Mouse (Mus musculus) MEL (cell line): ENCODE results near the gene 4931417E11Rik. TPM values are rescaled to one million over a fixed set of nuclear protein-coding genes. Genes with fewer than 3 reads are reported as not detected.

ENCODE experiments used
- DNase-seq: peaks from one replicate; pipeline ENCODE4 v3.0.0; 2011; ENCODE audit warnings: low read depth, low spot score
- H3K27ac ChIP-seq: 2 replicates; pipeline ENCODE4 v1.5.1; 2012; ENCODE audit warnings: low read depth, mild to moderate bottlenecking, control low read depth, low read length, moderate library complexity; ENCODE audit not compliant: control insufficient read depth
- H3K27me3 ChIP-seq, 2 experiments: fragments of 150-350 bp in 1 of 2; sonication (generic) in 1 of 2; 2 replicates each; pipeline ENCODE4 v1.6.1; 2012; ENCODE audit warnings: low read length in 2 of 2, mild to moderate bottlenecking in 2 of 2, improper control_type of control experiment in 1 of 2, moderate library complexity in 1 of 2; ENCODE audit not compliant: insufficient read depth in 2 of 2, control insufficient read depth in 1 of 2
- H3K36me3 ChIP-seq, 2 experiments: 2 replicates each; pipeline ENCODE4 v1.6.1; 2012 to 2014; ENCODE audit warnings: low read length in 2 of 2, improper control_type of control experiment in 1 of 2, inconsistent platforms in 1 of 2, mild to moderate bottlenecking in 1 of 2; ENCODE audit not compliant: insufficient read depth in 2 of 2, control insufficient read depth in 1 of 2
- H3K4me1 ChIP-seq, 2 experiments: fragments of 150-350 bp in 1 of 2; sonication (generic) in 1 of 2; 2 replicates each; pipeline ENCODE4 v1.6.1; 2012; ENCODE audit warnings: low read length in 2 of 2, improper control_type of control experiment in 1 of 2, mild to moderate bottlenecking in 1 of 2; ENCODE audit not compliant: insufficient read depth in 2 of 2, control insufficient read depth in 1 of 2
- H3K4me3 ChIP-seq, 2 experiments: fragments of 150-350 bp in 1 of 2; sonication (generic) in 1 of 2; 2 replicates each; pipeline ENCODE4 v1.5.1; 2012; ENCODE audit warnings: low read depth in 2 of 2, low read length in 2 of 2, mild to moderate bottlenecking in 2 of 2, moderate library complexity in 2 of 2, control low read depth in 1 of 2, improper control_type of control experiment in 1 of 2; ENCODE audit not compliant: control insufficient read depth in 1 of 2, insufficient read depth in 1 of 2
- H3K79me2 ChIP-seq: 2 replicates; pipeline ENCODE4 v1.6.1; 2012; ENCODE audit warnings: mild to moderate bottlenecking, low read length, moderate library complexity; ENCODE audit not compliant: control insufficient read depth, poor library complexity, insufficient read depth
- H3K9ac ChIP-seq: 2 replicates; pipeline ENCODE4 v1.6.1; 2012; ENCODE audit warnings: low read depth, mild to moderate bottlenecking, control low read depth, low read length, moderate library complexity; ENCODE audit not compliant: control insufficient read depth, poor library complexity, severe bottlenecking
- H3K9me3 ChIP-seq: fragments of 150-350 bp; sonication (generic); replicated peaks from 2 replicates; pipeline ENCODE4 v1.6.1; 2012; ENCODE audit warnings: mild to moderate bottlenecking, low read length, improper control_type of control experiment, moderate library complexity; ENCODE audit not compliant: insufficient read depth
- BHLHE40 ChIP-seq: IDR thresholded peaks from 2 replicates; pipeline ENCODE4 v1.6.1; 2012; ENCODE audit warnings: low read depth, mild to moderate bottlenecking, inconsistent platforms, low read length, improper control_type of control experiment, borderline replicate concordance
- ELF1 ChIP-seq: IDR thresholded peaks from 2 replicates; pipeline ENCODE4 v1.6.1; 2014; ENCODE audit warnings: low read depth, mild to moderate bottlenecking, inconsistent platforms, low read length, improper control_type of control experiment, moderate library complexity
- EP300 ChIP-seq, 2 experiments: IDR thresholded peaks; 2 replicates each; pipeline ENCODE4 v1.6.1; 2011; ENCODE audit warnings: improper control_type of control experiment in 2 of 2, low read length in 2 of 2, low read depth in 1 of 2, mild to moderate bottlenecking in 1 of 2
- HCFC1 ChIP-seq: IDR thresholded peaks from 2 replicates; pipeline ENCODE4 v1.6.1; 2012; ENCODE audit warnings: low read depth, mild to moderate bottlenecking, inconsistent platforms, low read length, improper control_type of control experiment, moderate library complexity
- JUND ChIP-seq: IDR thresholded peaks from 2 replicates; pipeline ENCODE4 v1.6.1; 2011; ENCODE audit warnings: low read depth, mild to moderate bottlenecking, improper control_type of control experiment, low read length
- KAT2A ChIP-seq: conservative IDR thresholded peaks from 2 replicates; pipeline ENCODE4 v1.6.1; 2012; ENCODE audit warnings: low read depth, low read length, improper control_type of control experiment, inconsistent platforms
- MAFK ChIP-seq: IDR thresholded peaks from 2 replicates; pipeline ENCODE4 v1.6.1; 2011; ENCODE audit warnings: low read depth, mild to moderate bottlenecking, low read length, improper control_type of control experiment, borderline replicate concordance
- MEF2A ChIP-seq: IDR thresholded peaks from 2 replicates; pipeline ENCODE4 v1.6.1; 2014; ENCODE audit warnings: low read depth, mild to moderate bottlenecking, inconsistent platforms, low read length, improper control_type of control experiment; ENCODE audit not compliant: poor library complexity, insufficient replicate concordance, severe bottlenecking; ENCODE audit errors: extremely low read depth
- MYB ChIP-seq: IDR thresholded peaks from 2 replicates; pipeline ENCODE4 v1.6.1; 2011; ENCODE audit warnings: mild to moderate bottlenecking, low read depth, low read length, improper control_type of control experiment
- POLR2A ChIP-seq, 2 experiments: IDR thresholded peaks; 2 replicates each; pipeline ENCODE4 v1.6.1; 2011 to 2012; ENCODE audit warnings: low read length in 2 of 2, mild to moderate bottlenecking in 2 of 2, control low read depth in 1 of 2, improper control_type of control experiment in 1 of 2, low read depth in 1 of 2, moderate library complexity in 1 of 2; ENCODE audit not compliant: control insufficient read depth in 1 of 2, insufficient read depth in 1 of 2, poor library complexity in 1 of 2
- RAD21 ChIP-seq: IDR thresholded peaks from 2 replicates; pipeline ENCODE4 v1.6.1; 2011; ENCODE audit warnings: mild to moderate bottlenecking, low read depth, low read length, improper control_type of control experiment
- SIN3A ChIP-seq: IDR thresholded peaks from 2 replicates; pipeline ENCODE4 v1.6.1; 2012; ENCODE audit warnings: low read length, improper control_type of control experiment, inconsistent platforms
- SMC3 ChIP-seq: IDR thresholded peaks from 2 replicates; pipeline ENCODE4 v1.6.1; 2011; ENCODE audit warnings: low read depth, low read length, improper control_type of control experiment
- TBP ChIP-seq: IDR thresholded peaks from 2 replicates; pipeline ENCODE4 v1.8.0; 2011; ENCODE audit warnings: low read depth, low read length, improper control_type of control experiment
- TCF12 ChIP-seq: IDR thresholded peaks from 2 replicates; pipeline ENCODE4 v1.6.1; 2014; ENCODE audit warnings: low read depth, mild to moderate bottlenecking, inconsistent platforms, low read length, improper control_type of control experiment, moderate library complexity
- UBTF ChIP-seq: IDR thresholded peaks from 2 replicates; pipeline ENCODE4 v1.6.1; 2012; ENCODE audit warnings: low read depth, mild to moderate bottlenecking, inconsistent platforms, low read length, improper control_type of control experiment, moderate library complexity, borderline replicate concordance; ENCODE audit not compliant: insufficient read depth
- USF2 ChIP-seq, 2 experiments: IDR thresholded peaks; 2 replicates each; pipeline ENCODE4 v1.6.1; 2011 to 2012; ENCODE audit warnings: improper control_type of control experiment in 2 of 2, low read length in 2 of 2, borderline replicate concordance in 1 of 2, inconsistent platforms in 1 of 2, low read depth in 1 of 2, mild to moderate bottlenecking in 1 of 2; ENCODE audit not compliant: insufficient read depth in 1 of 2
- ZC3H11A ChIP-seq: IDR thresholded peaks from 2 replicates; pipeline ENCODE4 v1.6.1; 2012; ENCODE audit warnings: low read depth, mild to moderate bottlenecking, inconsistent platforms, low read length, improper control_type of control experiment
- ZKSCAN1 ChIP-seq: IDR thresholded peaks from 2 replicates; pipeline ENCODE4 v1.6.1; 2012; ENCODE audit warnings: low read depth, mild to moderate bottlenecking, inconsistent platforms, low read length, improper control_type of control experiment, moderate library complexity
- ZNF384 ChIP-seq: IDR thresholded peaks from 2 replicates; pipeline ENCODE4 v1.6.1; 2012; ENCODE audit warnings: low read depth, mild to moderate bottlenecking, inconsistent platforms, low read length, improper control_type of control experiment
- polyA plus RNA-seq, 2 experiments: library from polyadenylated mRNA; stranded (reverse) in 1 of 2; unstranded in 1 of 2; fragments of >175 nt in 1 of 2; fragments of >200 nt in 1 of 2; gene quantifications; 2 replicates each; pipeline versions ENCODE4 v1.2.1 to v1.2.4; 2012; ENCODE audit warnings: low replicate concordance in 2 of 2, low read depth in 1 of 2; ENCODE audit not compliant: insufficient read length in 2 of 2, insufficient read depth in 1 of 2, missing spikeins in 1 of 2
- total RNA-seq: library from RNA; depleted of rRNA; stranded (reverse); fragments of 300-350 nt; gene quantifications from 2 replicates; pipeline ENCODE4 v1.2.3, GENCODE M21; 2012

4931417E11Rik gene
- total and polyA plus RNA-seq, 3 experiments, result not detected

GRCm38 (mm10) chr6:73490524-73490923 lies 21.1 kb upstream of the 4931417E11Rik start:
- no peak overlapping the region for H3K27ac ChIP-seq
- H3K9ac ChIP-seq, result no peak overlapping the region
- TF ChIP-seq BHLHE40, result no peak
- TF ChIP-seq POLR2A (IDR thresholded peaks at IDR 0.05; ENCODE audit: control insufficient read depth in 1 of 2, insufficient read depth in 1 of 2, low read depth in 1 of 2, low read length in 2 of 2, poor library complexity in 1 of 2), result no peak
- TF ChIP-seq SIN3A, result no peak
- no peak for TF ChIP-seq ZC3H11A
- TF ChIP-seq JUND, result no peak
- H3K79me2 ChIP-seq, result no peaks in the 10 kb centered on the region
- no peaks in the 10 kb centered on the region for H3K36me3 ChIP-seq
- no peaks in the 10 kb centered on the region for H3K4me1 ChIP-seq
- H3K4me3 ChIP-seq, result no peak overlapping the region
- DNase-seq, result no peak
- H3K9me3 ChIP-seq, result no peaks in the 10 kb centered on the region
- H3K27me3 ChIP-seq, result no peaks in the 10 kb centered on the region

GRCm38 (mm10) chr6:73485616-73486015 lies 16.1 kb upstream of the 4931417E11Rik start:
- no peaks in the 10 kb centered on the region for H3K27me3 ChIP-seq

DNA sequence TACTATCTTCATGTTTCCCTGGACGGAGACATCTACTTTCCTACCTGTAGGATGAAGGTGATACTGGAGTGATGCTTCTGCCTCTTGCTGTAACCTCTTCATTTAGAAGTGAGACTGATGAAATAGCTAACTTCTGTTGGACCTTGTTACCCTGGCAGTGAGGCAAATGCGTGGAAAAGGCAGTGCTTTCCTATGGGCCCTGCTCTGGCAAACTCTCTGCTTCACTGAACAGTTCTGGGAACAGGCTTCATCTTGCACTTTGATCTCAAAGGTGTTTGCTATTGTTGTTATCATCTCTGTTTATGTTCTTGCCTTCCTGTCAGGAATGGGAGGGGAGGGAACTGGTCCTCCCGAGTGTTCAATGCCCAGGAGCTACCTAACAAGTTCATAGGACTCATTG lies 3.4 kb downstream of the 4931417E11Rik start:
- Histone ChIP-seq H3K9me3 (no peaks in the 10 kb centered on the region), H3K27me3 (no peaks in the 10 kb centered on the region), H3K27ac (no peak overlapping the region), H3K4me1 (no peaks in the 10 kb centered on the region), H3K9ac (no peak overlapping the region), H3K4me3 (no peak overlapping the region), H3K36me3 (no peaks in the 10 kb centered on the region), H3K79me2 (no peaks in the 10 kb centered on the region)
- TF ChIP-seq MEF2A (no peak), POLR2A (IDR thresholded peaks at IDR 0.05; ENCODE audit: control insufficient read depth in 1 of 2, insufficient read depth in 1 of 2, low read depth in 1 of 2, low read length in 2 of 2, poor library complexity in 1 of 2) (no peak), BHLHE40 (no peak), ZKSCAN1 (no peak), MAFK (no peak), MYB (no peak), JUND (no peak), ZNF384 (no peak), TCF12 (no peak), KAT2A (no peak)
- DNase-seq, result no peak

More at GRCm38 (mm10) chr6:73485616-73486015, 16.1 kb upstream of the 4931417E11Rik start:
- H3K79me2 ChIP-seq, result no peaks in the 10 kb centered on the region
- DNase-seq, result no peak
- no peak overlapping the region for H3K27ac ChIP-seq
- H3K9me3 ChIP-seq, result no peaks in the 10 kb centered on the region
- H3K9ac ChIP-seq, result no peak overlapping the region
- no peak for TF ChIP-seq MAFK
- no peak for TF ChIP-seq UBTF
- no peak for TF ChIP-seq MYB
- no peak for TF ChIP-seq ELF1
- TF ChIP-seq SMC3, result no peak
- no peak for TF ChIP-seq KAT2A
- no peak for TF ChIP-seq TBP
- no peak for TF ChIP-seq USF2 (IDR thresholded peaks at IDR 0.05; ENCODE audit: borderline replicate concordance in 1 of 2, insufficient read depth in 1 of 2, low read depth in 1 of 2, low read length in 2 of 2)
- no peak for TF ChIP-seq HCFC1
- TF ChIP-seq RAD21, result no peak
- no peak for TF ChIP-seq POLR2A (IDR thresholded peaks at IDR 0.05; ENCODE audit: control insufficient read depth in 1 of 2, insufficient read depth in 1 of 2, low read depth in 1 of 2, low read length in 2 of 2, poor library complexity in 1 of 2)
- no peak for TF ChIP-seq ZKSCAN1
- no peak for TF ChIP-seq EP300 (IDR thresholded peaks at IDR 0.05; ENCODE audit: low read depth in 1 of 2, low read length in 2 of 2)
- no peak for TF ChIP-seq JUND
- no peak for TF ChIP-seq TCF12
- no peak overlapping the region for H3K4me3 ChIP-seq
- no peaks in the 10 kb centered on the region for H3K4me1 ChIP-seq
- no peaks in the 10 kb centered on the region for H3K36me3 ChIP-seq
